Mouse (Mus musculus) myocyte (in vitro differentiated cells): Measurements from ENCODE around the gene Rftn1.

ENCODE experiments used
- CEBPB ChIP-seq: IDR thresholded peaks from 2 replicates; pipeline ENCODE4 v1.6.1; 2011; ENCODE audit warnings: mild to moderate bottlenecking, moderate library complexity; ENCODE audit not compliant: poor library complexity, insufficient read depth, severe bottlenecking
- E2F4 ChIP-seq: IDR thresholded peaks from one replicate; pipeline ENCODE4 v1.6.1; 2011; ENCODE audit warnings: mild to moderate bottlenecking, control low read depth, moderate library complexity; ENCODE audit not compliant: insufficient read depth
- POLR2A ChIP-seq: IDR thresholded peaks from one replicate; pipeline ENCODE4 v1.6.1; 2011; ENCODE audit warnings: low read depth, mild to moderate bottlenecking, control low read depth, moderate library complexity; ENCODE audit not compliant: insufficient read length
- REST ChIP-seq: IDR thresholded peaks from one replicate; pipeline ENCODE4 v1.6.1; 2011; ENCODE audit warnings: mild to moderate bottlenecking, control low read depth, moderate library complexity; ENCODE audit not compliant: insufficient read depth, insufficient read length
- TCF12 ChIP-seq: IDR thresholded peaks from one replicate; pipeline ENCODE4 v1.6.1; 2011; ENCODE audit warnings: mild to moderate bottlenecking, control low read depth; ENCODE audit not compliant: poor library complexity, insufficient read depth, severe bottlenecking
- USF1 ChIP-seq: IDR thresholded peaks from one replicate; pipeline ENCODE4 v1.6.1; 2011; ENCODE audit warnings: low read depth, mild to moderate bottlenecking, control low read depth, moderate library complexity

GRCm38 (mm10) chr17:50037416-50037815 is 153.1 kb downstream of the Rftn1 start:
- TF ChIP-seq REST (no peak), USF1 (no peak), E2F4 (no peak), POLR2A (no peak), CEBPB (no peak), TCF12 (no peak)
